Comparison of ENCODE assay signal across 17 mouse cellular contexts in the genomic region with DNA sequence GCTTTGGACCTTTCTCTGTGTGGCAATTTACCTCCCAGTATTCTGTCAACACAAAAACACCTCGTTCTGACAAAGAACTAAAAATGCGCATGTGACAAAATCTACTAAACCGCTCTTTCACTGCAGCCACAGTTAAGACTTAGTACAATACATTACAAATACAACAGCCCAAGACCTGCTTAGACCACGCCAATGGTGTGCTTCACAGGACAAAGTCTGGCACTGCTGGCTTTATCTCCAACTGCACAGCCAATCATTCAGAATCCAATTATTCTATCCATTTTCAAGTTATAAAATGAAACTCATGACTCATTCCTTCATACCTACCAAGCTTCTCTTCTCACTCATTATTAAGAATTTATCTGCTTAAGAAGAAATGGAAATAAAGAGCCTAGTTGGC.
"Had no signal": no experiment of that assay in that cellular context is flagged by ENCODE, and none has a peak within 500 bp of the region (broad histone marks: within the 10 kb centered on the region; RNA-seq: fewer than 3 reads in every experiment).

No protein-coding gene starts in this region.

- ATAC-seq: forebrain, embryonic 16.5 days; hindbrain, embryonic 16.5 days; inflammation-experienced regulatory T-cells, adult 6 months; liver, embryonic 12.5 days had no signal

- H3K9ac ChIP-seq: heart, embryonic 12.5 days; hindbrain, embryonic 12.5 days; hindbrain, embryonic 14.5 days; limb, embryonic 13.5 days; limb, embryonic 15.5 days; liver, embryonic 12.5 days; liver, embryonic 14.5 days had no signal

- H3K4me2 ChIP-seq: heart, embryonic 12.5 days; hindbrain, embryonic 12.5 days; hindbrain, embryonic 14.5 days; limb, embryonic 13.5 days; limb, embryonic 15.5 days; liver, embryonic 12.5 days had no signal

- H3K27ac ChIP-seq: gastrocnemius, adult 2 months; heart, adult 2 months; hindbrain, embryonic 10.5 days; hindbrain, embryonic 12.5 days; hindbrain, embryonic 14.5 days; limb, embryonic 13.5 days; limb, embryonic 15.5 days; liver, embryonic 12.5 days; liver, embryonic 14.5 days had no signal

- H3K9me3 ChIP-seq: heart, embryonic 12.5 days; hindbrain, embryonic 10.5 days; hindbrain, embryonic 12.5 days; limb, embryonic 13.5 days; limb, embryonic 15.5 days; liver, embryonic 12.5 days had no signal

- DNase-seq: gastrocnemius, adult 2 months; gastrocnemius, postnatal 10 days; gastrocnemius, postnatal 25 days; kidney, adult 11 months; layer of hippocampus, postnatal 36 days had no signal

- H3K4me3 ChIP-seq: gastrocnemius, adult 2 months; heart, adult 2 months; heart, embryonic 12.5 days; hindbrain, embryonic 10.5 days; hindbrain, embryonic 12.5 days; limb, embryonic 13.5 days; limb, embryonic 15.5 days; liver, embryonic 12.5 days had no signal

- H3K36me3 ChIP-seq: heart, embryonic 12.5 days; hindbrain, embryonic 12.5 days; limb, embryonic 13.5 days; limb, embryonic 15.5 days; liver, embryonic 12.5 days had no signal

- H3K27me3 ChIP-seq: heart, embryonic 12.5 days; hindbrain, embryonic 12.5 days; limb, embryonic 13.5 days; limb, embryonic 15.5 days had no signal
